Mouse (Mus musculus): ENCODE measurements at regions not wholly inside any gene's neighbourhood (a gene's known extent, or its start where the extent isn't known, plus 50 kb on each side); places are given as distances from the start of the nearest gene placed in this dataset.
A peak's percentile ranks its signal among the peaks of the same experiment; 100 is the strongest.

GRCm38 (mm10) chr8:116452806-116453205, 52.0 kb upstream of the Dynlrb2 start:
- DNase-seq (ENCODE audit: extremely low read depth, insufficient read length, low spot score): no peak

- no peak for DNase-seq (ENCODE audit: extremely low read depth, insufficient read length, low spot score)
These were observed 53.4 kb upstream of the Dynlrb2 start for GRCm38 (mm10) chr8:116451397-116451796.

DNA sequence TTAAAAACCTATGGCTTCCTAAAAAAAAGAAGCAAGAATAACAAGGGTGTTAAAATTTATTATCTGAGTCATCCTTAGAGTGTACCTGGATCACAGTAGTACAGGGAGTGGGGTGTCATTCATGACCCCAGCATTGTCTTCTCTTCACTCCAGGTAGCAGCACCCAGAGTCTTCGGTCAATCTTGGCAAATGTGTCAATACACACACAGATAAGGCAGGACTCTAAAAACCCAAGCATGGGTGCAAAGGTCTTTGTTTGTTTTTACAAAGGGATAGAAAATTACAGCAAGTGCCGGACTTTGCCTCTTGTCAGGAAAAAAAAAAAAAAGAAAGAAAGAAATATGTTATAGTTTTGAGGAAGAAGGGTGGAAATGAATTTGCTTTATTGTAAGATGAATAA, 57.3 kb upstream of the Dynlrb2 start:
- no peak for DNase-seq (ENCODE audit: extremely low read depth, insufficient read length, low spot score)

GRCm38 (mm10) chr8:116442827-116443226, 61.9 kb upstream of the Dynlrb2 start:
- no peak for DNase-seq (ENCODE audit: extremely low read depth, insufficient read length, low spot score)

DNA sequence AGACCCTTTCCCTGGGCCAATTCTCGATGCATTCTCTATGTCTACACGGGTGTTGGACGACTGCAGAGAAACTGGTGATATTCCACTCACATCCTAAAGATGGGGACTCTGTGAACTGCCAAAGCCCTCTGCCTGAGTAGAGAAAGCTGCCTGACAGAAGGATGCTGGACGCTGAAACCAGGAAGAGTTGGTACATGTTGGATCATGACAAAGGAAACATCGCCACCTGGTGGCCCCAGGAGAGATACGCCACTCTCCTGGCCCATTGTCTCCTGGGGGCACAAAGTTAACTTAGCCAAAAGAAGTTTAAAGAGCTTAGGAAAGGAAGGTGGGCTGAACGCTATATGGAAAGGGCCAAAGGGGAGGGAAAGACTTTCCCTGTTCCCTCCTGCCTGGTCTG, 65.9 kb upstream of the Dynlrb2 start:
- DNase-seq (ENCODE audit: extremely low read depth, insufficient read length, low spot score): peak; percentile 7

DNA sequence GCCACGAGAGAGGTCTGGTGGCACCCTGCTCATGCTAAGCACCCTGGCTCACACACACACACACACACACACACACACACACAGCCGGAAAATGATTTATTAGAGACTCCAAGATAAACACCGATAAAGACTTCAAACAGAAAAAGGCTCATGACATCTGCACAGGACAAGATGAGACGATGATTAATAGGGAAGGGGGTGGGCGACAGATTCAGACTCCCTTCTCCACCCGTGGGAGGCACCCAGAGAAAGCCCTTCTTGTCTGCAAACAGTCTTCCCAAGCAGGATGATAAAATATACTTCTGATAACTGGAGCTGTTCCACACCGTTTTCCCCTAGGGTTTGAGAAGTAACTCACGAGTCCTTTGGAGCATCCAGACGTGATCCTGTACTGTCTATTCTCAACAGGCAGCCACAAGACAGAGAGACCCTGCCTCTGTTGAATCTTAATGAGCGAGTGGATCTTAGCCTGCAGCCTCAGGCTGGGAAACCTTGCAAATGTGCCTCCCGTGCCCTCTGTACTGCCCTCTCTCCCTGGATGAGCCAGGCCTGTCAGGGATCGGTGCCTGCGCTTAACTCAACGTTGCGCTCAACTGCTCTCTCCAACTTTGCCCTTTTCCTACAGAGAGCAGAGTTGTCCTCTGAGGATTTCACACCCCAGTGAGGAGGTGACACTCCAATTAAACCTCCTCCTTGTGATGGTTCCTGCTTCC, 69.3 kb upstream of the Dynlrb2 start:
- no peak for DNase-seq (ENCODE audit: extremely low read depth, insufficient read length, low spot score)

DNA sequence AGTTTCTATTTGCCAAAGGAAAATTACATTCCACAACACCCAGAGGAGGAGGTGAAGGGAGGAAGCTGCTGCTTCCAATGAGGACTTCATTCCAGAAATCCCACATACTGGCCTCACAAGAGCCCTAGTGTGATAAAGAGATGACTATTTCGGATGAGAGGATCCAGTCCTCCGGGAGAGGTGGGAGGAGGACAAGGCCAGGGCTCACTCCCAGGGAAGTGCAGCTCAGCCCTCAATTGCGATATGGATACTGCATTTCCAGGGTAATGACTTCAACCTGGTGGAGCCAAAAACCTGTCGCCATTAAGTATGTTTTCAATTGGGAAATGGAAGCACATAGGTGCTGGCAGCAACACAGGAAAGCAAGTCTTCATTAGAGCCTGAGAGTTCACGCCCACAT, 74.7 kb upstream of the Dynlrb2 start:
- DNase-seq (ENCODE audit: extremely low read depth, insufficient read length, low spot score): no peak

- no peak for DNase-seq (ENCODE audit: extremely low read depth, insufficient read length, low spot score)
These were observed 75.1 kb upstream of the Dynlrb2 start for GRCm38 (mm10) chr8:116429649-116430048.

GRCm38 (mm10) chr8:116422826-116423225, 81.9 kb upstream of the Dynlrb2 start:
- no peak for DNase-seq (ENCODE audit: extremely low read depth, insufficient read length, low spot score)

- no peak for DNase-seq (ENCODE audit: extremely low read depth, insufficient read length, low spot score)
These were observed 92.1 kb upstream of the Dynlrb2 start for GRCm38 (mm10) chr8:116412703-116413102.

- no peak for DNase-seq (ENCODE audit: extremely low read depth, insufficient read length, low spot score)
These were observed 94.7 kb upstream of the Dynlrb2 start for GRCm38 (mm10) chr8:116410041-116410440.

DNA sequence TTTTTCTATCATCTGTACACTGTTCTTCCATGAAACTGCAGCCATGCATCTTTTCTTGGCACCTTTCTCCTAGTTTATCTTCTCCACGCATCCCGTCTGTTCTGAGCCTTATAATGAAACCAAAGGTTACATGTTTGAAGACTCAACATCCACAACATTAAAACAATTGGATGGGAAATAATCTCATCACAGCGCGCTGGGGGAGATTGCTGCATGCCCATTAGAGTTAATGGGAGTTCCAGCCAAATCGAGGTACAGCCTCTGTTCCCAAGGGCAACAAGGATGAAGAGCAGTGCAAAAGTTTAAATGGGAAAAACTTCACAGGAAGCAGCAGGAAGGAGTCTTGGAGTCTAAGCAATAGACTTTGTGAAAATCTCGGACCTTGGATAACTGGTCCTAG, 95.8 kb upstream of the Dynlrb2 start:
- DNase-seq (ENCODE audit: extremely low read depth, insufficient read length, low spot score): no peak

GRCm38 (mm10) chr8:116404571-116404970, 100.2 kb upstream of the Dynlrb2 start:
- DNase-seq (ENCODE audit: extremely low read depth, insufficient read length, low spot score): no peak

DNA sequence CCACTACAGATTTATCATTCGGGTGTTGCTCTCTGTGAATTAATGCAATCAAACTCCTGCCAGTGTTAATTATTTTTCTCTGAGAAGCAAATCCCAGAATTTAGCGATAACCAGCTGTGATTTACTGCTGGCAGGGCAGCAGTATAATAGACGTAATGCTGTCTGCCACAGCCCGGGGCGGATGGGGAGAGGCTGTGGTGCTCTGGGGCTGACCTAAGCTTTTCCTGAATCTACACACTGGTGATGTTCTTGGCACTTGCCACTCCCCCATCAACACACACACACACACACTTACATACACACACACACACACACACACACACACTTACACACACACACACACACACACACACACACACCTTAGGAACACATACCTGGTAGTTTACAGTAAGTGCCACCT, 101.4 kb upstream of the Dynlrb2 start:
- DNase-seq (ENCODE audit: extremely low read depth, insufficient read length, low spot score): no peak

DNA sequence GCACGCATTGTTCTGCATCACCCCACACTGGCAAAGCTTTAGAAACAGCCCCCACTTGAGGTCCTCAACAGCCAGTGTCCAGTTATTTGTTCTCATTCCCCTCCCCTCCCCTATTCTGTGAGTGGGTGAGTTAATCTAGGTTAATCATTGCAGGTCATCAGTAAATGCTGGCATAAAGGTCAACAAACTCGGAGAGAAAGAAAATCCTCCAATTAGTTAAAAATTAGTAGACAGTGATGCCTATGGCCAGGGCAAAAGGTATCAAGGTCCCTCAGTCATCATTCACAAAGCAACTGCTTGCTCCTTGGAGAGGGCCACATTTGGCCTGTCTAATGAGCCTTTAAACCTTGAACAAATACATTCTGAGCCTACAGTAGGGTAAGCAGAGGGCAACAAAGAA, 105.3 kb upstream of the Dynlrb2 start:
- no peak for DNase-seq (ENCODE audit: extremely low read depth, insufficient read length, low spot score)

DNA sequence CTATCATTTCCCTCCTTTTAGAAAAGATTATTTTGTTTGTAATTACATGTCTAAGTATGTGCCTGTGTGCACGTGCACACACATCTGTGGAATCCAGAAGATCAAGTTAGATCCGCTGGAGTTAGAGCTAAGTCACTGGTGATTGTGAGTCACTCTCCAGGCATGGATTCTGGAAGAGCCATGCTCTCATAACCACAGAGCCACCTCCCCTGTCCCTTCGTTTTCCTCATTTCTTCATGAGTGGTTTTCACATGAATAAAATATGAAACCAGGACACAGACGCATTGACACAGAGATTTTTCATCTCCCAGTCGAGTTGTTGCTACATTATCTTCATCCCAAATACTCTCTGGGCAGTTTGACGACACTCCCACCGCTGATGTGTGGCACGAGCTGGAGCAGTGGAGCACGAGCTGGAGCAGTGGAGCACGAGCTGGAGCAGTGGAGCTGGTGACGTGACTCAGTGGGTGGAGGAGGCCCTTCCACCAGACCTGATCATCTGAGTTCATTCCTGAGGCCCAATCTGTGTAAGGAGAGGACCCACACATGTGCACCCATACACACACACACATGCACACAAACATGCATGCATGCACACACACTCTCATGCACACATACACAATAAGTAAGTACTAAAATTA, 106.1 kb upstream of the Dynlrb2 start:
- DNase-seq (ENCODE audit: extremely low read depth, insufficient read length, low spot score): peak; percentile 21

GRCm38 (mm10) chr8:116385193-116385955, 119.4 kb upstream of the Dynlrb2 start:
- DNase-seq (ENCODE audit: extremely low read depth, insufficient read length, low spot score): no peak

DNA sequence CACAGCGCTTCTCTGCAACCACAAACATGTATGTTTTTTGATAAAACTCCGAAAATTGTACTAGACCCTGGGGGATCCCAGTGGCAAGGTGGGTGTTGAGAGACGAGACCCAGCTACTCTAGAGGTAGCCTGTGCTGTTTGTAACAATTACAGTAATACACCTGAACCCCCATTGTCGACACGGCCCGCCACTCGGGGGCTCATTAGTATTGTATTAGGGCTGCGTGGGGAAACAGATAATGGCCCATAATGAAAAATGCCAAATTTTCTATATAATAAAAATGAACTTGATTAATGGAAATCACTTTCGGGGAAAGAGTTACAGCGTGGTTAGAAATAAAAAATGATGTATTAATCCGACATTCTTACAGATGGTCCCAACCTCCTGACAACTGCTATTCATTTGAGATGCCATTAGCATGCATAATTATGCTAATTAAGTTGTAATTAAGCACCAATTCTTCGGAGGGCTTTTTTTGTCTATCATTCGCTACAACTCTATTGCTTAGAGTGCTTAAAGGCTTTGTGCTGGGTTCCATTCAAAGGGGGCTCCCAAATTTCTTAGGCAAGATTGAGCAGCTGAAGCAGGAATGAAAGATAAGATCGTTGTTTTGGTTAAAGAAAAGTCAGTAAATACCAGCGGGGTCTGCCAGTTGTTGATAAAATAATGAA, 120.2 kb upstream of the Dynlrb2 start:
- no peak for DNase-seq (ENCODE audit: extremely low read depth, insufficient read length, low spot score)

- DNase-seq (ENCODE audit: extremely low read depth, insufficient read length, low spot score): no peak
These were observed 121.0 kb upstream of the Dynlrb2 start for GRCm38 (mm10) chr8:116383495-116384417.

- DNase-seq (ENCODE audit: extremely low read depth, insufficient read length, low spot score): no peak
These were observed 121.7 kb upstream of the Dynlrb2 start for GRCm38 (mm10) chr8:116383036-116383435.
